Mouse (Mus musculus): ENCODE measurements around the gene Ggt6. TPM values are rescaled to one million over a fixed set of nuclear protein-coding genes. Genes with fewer than 3 reads are reported as not detected.
"Not testable (repeated sequence)": the region's sequence is repeated elsewhere in the genome, so short reads cannot be mapped to it uniquely, and the experiment has no call there.

Ggt6 gene
- polyA plus RNA-seq, 1 experiment from 2014 or later, result 0.79 TPM

- Histone ChIP-seq H3K27ac (ENCODE audit: low read depth) (no peak overlapping the region), H3K9ac (replicated peaks) (no peak overlapping the region), H3K4me3 (ENCODE audit: low read depth, low read length) (no peak overlapping the region), H3K27me3 (ENCODE audit: insufficient read depth, low read length) (no peaks in the 10 kb centered on the region), H3K4me2 (ENCODE audit: low read depth, low read length) (no peak overlapping the region), H3K9me3 (ENCODE audit: low read length) (no peaks in the 10 kb centered on the region), H3K36me3 (replicated peaks; ENCODE audit: insufficient read depth, low read length) (peaks cover 11% of the 10 kb centered on the region), H3K4me1 (ENCODE audit: insufficient read depth) (peaks cover 13% of the 10 kb centered on the region)
- no peak for TF ChIP-seq EP300 (IDR thresholded peaks at IDR 0.05; ENCODE audit: low read depth)
- no peak for TF ChIP-seq CTCF (IDR thresholded peaks at IDR 0.05; ENCODE audit: low read depth)
- 55% methylated on average over 4 of the region's 4 CpGs for WGBS (ENCODE audit: insufficient replicate concordance)
- ATAC-seq (no peak), DNase-seq (no peak)
These were observed 3.1 kb downstream of the Ggt6 start for GRCm38 (mm10) chr11:72438411-72438810.

GRCm38 (mm10) chr11:72440597-72440964 is 5.3 kb downstream of the Ggt6 start:
- ATAC-seq, result peak; percentile 34
- Histone ChIP-seq H3K4me1 (ENCODE audit: insufficient read depth) (peaks cover 13% of the 10 kb centered on the region), H3K27ac (ENCODE audit: low read depth) (peak overlapping the region; percentile 77), H3K4me3 (ENCODE audit: low read depth, low read length) (peak overlapping the region; percentile 68), H3K36me3 (replicated peaks; ENCODE audit: insufficient read depth, low read length) (peaks cover 32% of the 10 kb centered on the region), H3K9ac (replicated peaks) (peak overlapping the region; percentile 81), H3K4me2 (ENCODE audit: low read depth, low read length) (peak overlapping the region; percentile 90)
- DNase-seq; H3K9me3 ChIP-seq (ENCODE audit: low read length); H3K27me3 ChIP-seq (ENCODE audit: insufficient read depth, low read length): not testable (repeated sequence)
- 31% methylated on average over 6 of the region's 6 CpGs for WGBS (ENCODE audit: insufficient replicate concordance)

GRCm38 (mm10) chr11:72440965-72441664 is 5.8 kb downstream of the Ggt6 start, which contains the start of gene Mybbp1a:
Mybbp1a (plus strand) TSS chr11:72441355.
- TF ChIP-seq EP300 (IDR thresholded peaks at IDR 0.05; ENCODE audit: low read depth), result no peak
- 0 out of 2 replicates have a peak, but pooled peaks have one; percentile 6 for TF ChIP-seq CTCF (IDR thresholded peaks at IDR 0.05; ENCODE audit: low read depth)
- Histone ChIP-seq H3K9ac (replicated peaks) (peak within 1 kb of the TSS; percentile 81), H3K4me2 (ENCODE audit: low read depth, low read length) (peak within 1 kb of the TSS; percentile 90), H3K27me3 (ENCODE audit: insufficient read depth, low read length) (no peaks in the 10 kb centered on the region), H3K9me3 (ENCODE audit: low read length) (no peaks in the 10 kb centered on the region), H3K4me3 (ENCODE audit: low read depth, low read length) (peak within 1 kb of the TSS; percentile 68), H3K36me3 (replicated peaks; ENCODE audit: insufficient read depth, low read length) (peaks cover 38% of the 10 kb centered on the region), H3K4me1 (ENCODE audit: insufficient read depth) (peaks cover 13% of the 10 kb centered on the region), H3K27ac (ENCODE audit: low read depth) (peak within 1 kb of the TSS; percentile 77)
- DNase-seq, result peak; percentile 98
- peak; percentile 94 for ATAC-seq
- WGBS (ENCODE audit: insufficient replicate concordance), result under 1% methylated on average over 46 of the region's 46 CpGs

- 70% methylated on average over 6 of the region's 6 CpGs for WGBS (ENCODE audit: insufficient replicate concordance)
- Histone ChIP-seq H3K4me1 (ENCODE audit: insufficient read depth) (peaks cover 11% of the 10 kb centered on the region), H3K4me2 (ENCODE audit: low read depth, low read length) (no peak overlapping the region), H3K27ac (ENCODE audit: low read depth) (no peak overlapping the region), H3K27me3 (ENCODE audit: insufficient read depth, low read length) (no peaks in the 10 kb centered on the region), H3K9me3 (ENCODE audit: low read length) (no peaks in the 10 kb centered on the region), H3K36me3 (replicated peaks; ENCODE audit: insufficient read depth, low read length) (peaks cover 89% of the 10 kb centered on the region), H3K9ac (replicated peaks) (no peak overlapping the region), H3K4me3 (ENCODE audit: low read depth, low read length) (no peak overlapping the region)
- peak; percentile 70 for DNase-seq
- peak; percentile 28; the same call in 1 of the 2 replicates for ATAC-seq
- no peak for TF ChIP-seq EP300 (IDR thresholded peaks at IDR 0.05; ENCODE audit: low read depth)
- TF ChIP-seq CTCF (IDR thresholded peaks at IDR 0.05; ENCODE audit: low read depth), result peak; percentile 75
These were observed 11.2 kb downstream of the Ggt6 start for GRCm38 (mm10) chr11:72446311-72447105.

- TF ChIP-seq CTCF (IDR thresholded peaks at IDR 0.05; ENCODE audit: low read depth), result peak; percentile 42; the same call in 1 of the 2 replicates
- no peak for TF ChIP-seq EP300 (IDR thresholded peaks at IDR 0.05; ENCODE audit: low read depth)
- Histone ChIP-seq H3K4me1 (ENCODE audit: insufficient read depth) (peaks cover 3% of the 10 kb centered on the region), H3K4me2 (ENCODE audit: low read depth, low read length) (no peak overlapping the region), H3K9ac (replicated peaks) (no peak overlapping the region), H3K36me3 (replicated peaks; ENCODE audit: insufficient read depth, low read length) (peaks cover 93% of the 10 kb centered on the region), H3K4me3 (ENCODE audit: low read depth, low read length) (no peak overlapping the region), H3K27me3 (ENCODE audit: insufficient read depth, low read length) (no peaks in the 10 kb centered on the region), H3K9me3 (ENCODE audit: low read length) (no peaks in the 10 kb centered on the region), H3K27ac (ENCODE audit: low read depth) (no peak overlapping the region)
- WGBS (ENCODE audit: insufficient replicate concordance), result 74% methylated on average over 8 of the region's 8 CpGs
- DNase-seq (no peak), ATAC-seq (no peak)
These were observed 12.1 kb downstream of the Ggt6 start for GRCm38 (mm10) chr11:72447475-72447874.

DNA sequence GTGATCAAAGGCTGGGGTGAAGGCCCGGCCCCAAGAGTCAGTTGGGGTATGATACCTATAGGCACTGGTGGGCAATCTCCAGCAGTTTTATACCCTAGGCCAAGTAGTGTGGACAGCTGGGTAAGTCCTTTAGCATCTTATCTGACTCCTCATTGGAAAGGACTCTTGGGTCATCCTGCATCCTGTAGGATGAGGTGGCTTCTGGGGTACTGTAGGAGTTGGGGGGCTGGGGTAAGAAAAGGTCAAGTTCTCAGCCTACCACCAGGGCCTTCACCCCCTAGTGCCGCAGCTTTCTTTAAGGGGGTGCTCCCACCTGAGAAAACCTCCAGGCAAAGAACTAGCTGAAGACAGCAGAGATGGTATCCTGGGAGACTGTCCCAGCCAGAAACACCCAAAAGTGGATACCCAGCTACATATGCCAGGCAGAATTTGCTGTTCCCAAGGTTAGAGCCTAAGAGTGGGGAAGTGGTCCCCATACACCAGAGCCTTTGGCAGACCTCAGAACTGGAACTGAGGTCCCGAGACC is 16.9 kb downstream of the Ggt6 start:
- Histone ChIP-seq H3K4me1 (ENCODE audit: insufficient read depth) (no peaks in the 10 kb centered on the region; the same call in 1 of the 2 replicates), H3K27ac (ENCODE audit: low read depth) (no peak overlapping the region), H3K9ac (replicated peaks) (no peak overlapping the region), H3K9me3 (ENCODE audit: low read length) (no peaks in the 10 kb centered on the region), H3K36me3 (replicated peaks; ENCODE audit: insufficient read depth, low read length) (peaks cover 55% of the 10 kb centered on the region), H3K4me2 (ENCODE audit: low read depth, low read length) (no peak overlapping the region), H3K27me3 (ENCODE audit: insufficient read depth, low read length) (no peaks in the 10 kb centered on the region), H3K4me3 (ENCODE audit: low read depth, low read length) (no peak overlapping the region)
- no peak for ATAC-seq
- TF ChIP-seq EP300 (IDR thresholded peaks at IDR 0.05; ENCODE audit: low read depth), result no peak
- no peak for TF ChIP-seq CTCF (IDR thresholded peaks at IDR 0.05; ENCODE audit: low read depth)
- no peak for DNase-seq
- 66% methylated on average over 3 of the region's 3 CpGs for WGBS (ENCODE audit: insufficient replicate concordance)

Measured in liver, postnatal 0 days (tissue).